Mouse (Mus musculus) heart, postnatal 0 days (tissue): ENCODE measurements around the gene Snrpa1.

ENCODE experiments used
- CTCF ChIP-seq: IDR thresholded peaks from 2 replicates; pipeline ENCODE4 v1.5.1; 2016; ENCODE audit warnings: antibody characterized with exemption, control low read depth, low read depth
- EP300 ChIP-seq: IDR thresholded peaks from 2 replicates; pipeline ENCODE4 v1.6.1; 2016; ENCODE audit warnings: antibody characterized with exemption, low read depth

DNA sequence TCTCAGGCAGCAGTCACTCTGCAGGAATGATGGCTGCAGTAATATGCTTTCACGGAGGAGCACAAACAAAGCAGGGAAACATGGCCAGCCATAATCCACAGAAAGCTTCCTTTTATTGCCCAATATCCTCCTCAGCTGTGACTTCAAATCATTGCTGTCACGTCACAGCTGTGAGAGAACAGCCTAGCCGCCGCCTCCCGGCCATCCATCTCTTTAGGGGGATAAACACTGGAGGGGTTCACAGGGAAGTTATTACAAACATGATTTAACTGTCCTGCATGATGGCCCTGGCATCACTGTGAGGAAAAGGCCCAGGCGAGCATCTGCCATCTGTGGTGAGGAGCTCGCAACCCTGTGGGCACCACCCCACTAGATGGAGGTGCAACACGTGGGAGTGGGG, 22.0 kb upstream of the Snrpa1 start:
- TF ChIP-seq CTCF (no peak), EP300 (no peak)
